Mouse (Mus musculus): ENCODE data around the gene Stt3b. TPM values are rescaled to one million over a fixed set of nuclear protein-coding genes. Genes with fewer than 3 reads are reported as not detected.
A peak's percentile ranks its signal among the peaks of the same experiment; 100 is the strongest.

Stt3b gene
- polyA plus RNA-seq, 1 experiment: 120 TPM

GRCm38 (mm10) chr9:115249145-115249544 is 61.1 kb downstream of the Stt3b start:
- Histone ChIP-seq H3K4me3 (ENCODE audit: low read depth, low read length) (no peak overlapping the region), H3K27ac (ENCODE audit: insufficient read depth, low read length) (no peak overlapping the region), H3K9me3 (replicated peaks; ENCODE audit: control insufficient read depth, insufficient read depth, low read length, poor library complexity, severe bottlenecking) (no peaks in the 10 kb centered on the region), H3K36me3 (ENCODE audit: control insufficient read depth, insufficient read depth, low read length, poor library complexity, severe bottlenecking) (peaks cover 65% of the 10 kb centered on the region), H3K27me3 (ENCODE audit: control insufficient read depth, insufficient read depth, low read length, poor library complexity, severe bottlenecking) (no peaks in the 10 kb centered on the region), H3K9ac (ENCODE audit: low read depth, poor library complexity, severe bottlenecking) (no peak overlapping the region), H3K4me1 (ENCODE audit: control insufficient read depth, insufficient read depth, low read length) (no peaks in the 10 kb centered on the region)
- TF ChIP-seq CTCF (IDR thresholded peaks at IDR 0.05; ENCODE audit: low read depth, low read length): no peak
- TF ChIP-seq EP300 (IDR thresholded peaks at IDR 0.05; ENCODE audit: insufficient read depth, low read depth, low read length): no peak

- TF ChIP-seq CTCF (IDR thresholded peaks at IDR 0.05; ENCODE audit: low read depth, low read length): no peak
- no peak for TF ChIP-seq POLR2A (IDR thresholded peaks at IDR 0.05; ENCODE audit: insufficient read depth, low read length)
- TF ChIP-seq EP300 (IDR thresholded peaks at IDR 0.05; ENCODE audit: insufficient read depth, low read depth, low read length): no peak
- no peak overlapping the region for H3K27ac ChIP-seq (ENCODE audit: insufficient read depth, low read length)
- no peaks in the 10 kb centered on the region for H3K9me3 ChIP-seq (replicated peaks; ENCODE audit: control insufficient read depth, insufficient read depth, low read length, poor library complexity, severe bottlenecking)
- H3K4me3 ChIP-seq (ENCODE audit: low read depth, low read length): no peak overlapping the region
- peaks cover 3% of the 10 kb centered on the region for H3K4me1 ChIP-seq (ENCODE audit: control insufficient read depth, insufficient read depth, low read length)
- H3K27me3 ChIP-seq (ENCODE audit: control insufficient read depth, insufficient read depth, low read length, poor library complexity, severe bottlenecking): no peaks in the 10 kb centered on the region
- peaks cover 49% of the 10 kb centered on the region for H3K36me3 ChIP-seq (ENCODE audit: control insufficient read depth, insufficient read depth, low read length, poor library complexity, severe bottlenecking)
- no peak overlapping the region for H3K9ac ChIP-seq (ENCODE audit: low read depth, poor library complexity, severe bottlenecking)
Observed at GRCm38 (mm10) chr9:115245092-115245491, 65.1 kb downstream of the Stt3b start.

GRCm38 (mm10) chr9:115243630-115244029 is 66.6 kb downstream of the Stt3b start:
- no peak for TF ChIP-seq POLR2A (IDR thresholded peaks at IDR 0.05; ENCODE audit: insufficient read depth, low read length)
- H3K4me1 ChIP-seq (ENCODE audit: control insufficient read depth, insufficient read depth, low read length): peaks cover 3% of the 10 kb centered on the region
- H3K9ac ChIP-seq (ENCODE audit: low read depth, poor library complexity, severe bottlenecking): no peak overlapping the region
- no peak overlapping the region for H3K27ac ChIP-seq (ENCODE audit: insufficient read depth, low read length)
- H3K27me3 ChIP-seq (ENCODE audit: control insufficient read depth, insufficient read depth, low read length, poor library complexity, severe bottlenecking): no peaks in the 10 kb centered on the region
- no peaks in the 10 kb centered on the region for H3K9me3 ChIP-seq (replicated peaks; ENCODE audit: control insufficient read depth, insufficient read depth, low read length, poor library complexity, severe bottlenecking)
- no peak overlapping the region for H3K4me3 ChIP-seq (ENCODE audit: low read depth, low read length)
- peaks cover 38% of the 10 kb centered on the region for H3K36me3 ChIP-seq (ENCODE audit: control insufficient read depth, insufficient read depth, low read length, poor library complexity, severe bottlenecking)

- no peaks in the 10 kb centered on the region for H3K9me3 ChIP-seq (replicated peaks; ENCODE audit: control insufficient read depth, insufficient read depth, low read length, poor library complexity, severe bottlenecking)
- peaks cover 18% of the 10 kb centered on the region for H3K36me3 ChIP-seq (ENCODE audit: control insufficient read depth, insufficient read depth, low read length, poor library complexity, severe bottlenecking)
- no peaks in the 10 kb centered on the region for H3K27me3 ChIP-seq (ENCODE audit: control insufficient read depth, insufficient read depth, low read length, poor library complexity, severe bottlenecking)
- TF ChIP-seq EP300 (IDR thresholded peaks at IDR 0.05; ENCODE audit: insufficient read depth, low read depth, low read length) (no peak), CTCF (IDR thresholded peaks at IDR 0.05; ENCODE audit: low read depth, low read length) (peak; percentile 8)
- H3K27ac ChIP-seq (ENCODE audit: insufficient read depth, low read length): no peak overlapping the region
- no peak overlapping the region for H3K9ac ChIP-seq (ENCODE audit: low read depth, poor library complexity, severe bottlenecking)
- H3K4me1 ChIP-seq (ENCODE audit: control insufficient read depth, insufficient read depth, low read length): peaks cover 3% of the 10 kb centered on the region
- H3K4me3 ChIP-seq (ENCODE audit: low read depth, low read length): no peak overlapping the region
Observed at GRCm38 (mm10) chr9:115239861-115240260, 70.4 kb downstream of the Stt3b start.

- peaks cover 2% of the 10 kb centered on the region for H3K4me1 ChIP-seq (ENCODE audit: control insufficient read depth, insufficient read depth, low read length)
- TF ChIP-seq POLR2A (IDR thresholded peaks at IDR 0.05; ENCODE audit: insufficient read depth, low read length): no peak
- TF ChIP-seq EP300 (IDR thresholded peaks at IDR 0.05; ENCODE audit: insufficient read depth, low read depth, low read length): no peak
- TF ChIP-seq CTCF (IDR thresholded peaks at IDR 0.05; ENCODE audit: low read depth, low read length): no peak
- no peaks in the 10 kb centered on the region for H3K9me3 ChIP-seq (replicated peaks; ENCODE audit: control insufficient read depth, insufficient read depth, low read length, poor library complexity, severe bottlenecking)
- H3K27me3 ChIP-seq (ENCODE audit: control insufficient read depth, insufficient read depth, low read length, poor library complexity, severe bottlenecking): no peaks in the 10 kb centered on the region
- H3K36me3 ChIP-seq (ENCODE audit: control insufficient read depth, insufficient read depth, low read length, poor library complexity, severe bottlenecking): peaks cover 2% of the 10 kb centered on the region; the same call in 1 of the 2 replicates
- no peak overlapping the region for H3K9ac ChIP-seq (ENCODE audit: low read depth, poor library complexity, severe bottlenecking)
- no peak overlapping the region for H3K27ac ChIP-seq (ENCODE audit: insufficient read depth, low read length)
- no peak overlapping the region for H3K4me3 ChIP-seq (ENCODE audit: low read depth, low read length)
Observed at GRCm38 (mm10) chr9:115237943-115238342, 72.3 kb downstream of the Stt3b start.

GRCm38 (mm10) chr9:115236352-115236841 is 73.8 kb downstream of the Stt3b start:
- H3K36me3 ChIP-seq (ENCODE audit: control insufficient read depth, insufficient read depth, low read length, poor library complexity, severe bottlenecking): no peaks in the 10 kb centered on the region
- peaks cover 2% of the 10 kb centered on the region for H3K4me1 ChIP-seq (ENCODE audit: control insufficient read depth, insufficient read depth, low read length)
- H3K27me3 ChIP-seq (ENCODE audit: control insufficient read depth, insufficient read depth, low read length, poor library complexity, severe bottlenecking): no peaks in the 10 kb centered on the region
- TF ChIP-seq CTCF (IDR thresholded peaks at IDR 0.05; ENCODE audit: low read depth, low read length) (no peak), POLR2A (IDR thresholded peaks at IDR 0.05; ENCODE audit: insufficient read depth, low read length) (no peak), EP300 (IDR thresholded peaks at IDR 0.05; ENCODE audit: insufficient read depth, low read depth, low read length) (no peak)
- H3K9ac ChIP-seq (ENCODE audit: low read depth, poor library complexity, severe bottlenecking): no peak overlapping the region
- no peaks in the 10 kb centered on the region for H3K9me3 ChIP-seq (replicated peaks; ENCODE audit: control insufficient read depth, insufficient read depth, low read length, poor library complexity, severe bottlenecking)
- no peak overlapping the region for H3K27ac ChIP-seq (ENCODE audit: insufficient read depth, low read length)
- no peak overlapping the region for H3K4me3 ChIP-seq (ENCODE audit: low read depth, low read length)

Data from ES-Bruce4 (cell line).